Comparison of ENCODE assay signal across 15 mouse cellular contexts in the genomic region with DNA sequence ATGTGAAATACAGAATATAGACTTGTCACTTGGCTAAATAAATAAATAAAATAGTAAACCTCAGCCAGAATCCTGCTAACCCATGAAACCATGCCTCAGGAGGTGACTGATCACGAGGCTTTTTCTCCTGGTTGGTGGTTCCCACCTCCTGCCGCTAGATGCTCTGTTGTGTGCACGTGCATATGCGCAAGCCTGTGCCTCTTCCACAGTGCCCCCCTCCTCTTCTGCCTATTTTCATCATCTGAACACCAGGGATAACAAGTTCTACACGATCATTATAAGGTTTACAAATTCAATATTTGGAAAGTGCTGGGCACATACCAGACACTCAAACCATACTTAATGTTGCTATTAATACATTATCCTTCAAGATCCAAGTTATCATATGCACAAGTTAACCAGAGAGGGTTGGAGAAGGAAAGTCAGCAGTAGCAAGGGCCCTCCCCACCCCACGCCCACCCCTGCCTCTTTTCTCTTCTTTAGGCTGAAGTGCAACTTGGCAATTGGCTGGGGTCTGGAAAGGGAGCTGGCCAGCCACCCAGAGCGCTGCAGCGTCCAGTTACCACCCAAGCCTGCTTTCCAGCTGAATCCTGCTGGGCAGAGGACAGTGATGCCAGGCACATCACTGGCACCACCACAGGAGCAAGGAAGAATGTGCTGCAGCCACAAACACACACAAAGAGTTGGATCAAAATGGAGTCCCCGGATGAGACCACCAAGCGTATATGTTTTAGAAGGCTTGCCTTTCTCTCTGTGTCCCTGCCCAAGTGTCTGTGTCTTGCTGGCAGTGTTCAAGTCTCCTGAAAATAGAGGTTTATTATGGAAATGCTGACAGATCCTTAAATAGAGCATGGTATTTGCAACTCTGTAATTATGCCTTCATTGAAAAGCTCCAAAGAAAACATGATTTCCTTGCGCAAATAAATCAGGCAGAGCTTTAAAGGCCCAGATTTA.
A peak's percentile ranks its signal among the peaks of the same experiment; 100 is the strongest.
DNase-seq lines count a peak whose midpoint lies in the region; ATAC-seq and TF ChIP-seq lines count a peak whose summit lies in the region.
"Had no signal": no experiment of that assay in that cellular context is flagged by ENCODE, and none has a peak within 500 bp of the region (broad histone marks: within the 10 kb centered on the region; RNA-seq: fewer than 3 reads in every experiment).

No protein-coding gene starts in this region.

- ATAC-seq in lung, embryonic 16.5 days (ENCODE audit: low read depth): peak; percentile 83
- ATAC-seq: liver, embryonic 12.5 days; Patski had no signal

- no peak overlapping the region for H3K27ac ChIP-seq in lung, embryonic 16.5 days (ENCODE audit: low read length)
- H3K27ac ChIP-seq: embryonic facial prominence, embryonic 12.5 days; heart, embryonic 10.5 days; liver, embryonic 12.5 days had no signal

- DNase-seq in cerebellum, postnatal 10 days: peak; percentile 49 to 72
- DNase-seq in cerebellum, adult 18-20 months: no peak
- peak; percentile 33 for DNase-seq in gastrocnemius, postnatal 25 days
- no peak for DNase-seq in gastrocnemius, postnatal 36 days
- DNase-seq in lung, adult 2 months: no peak
- peak; percentile 31 for DNase-seq in right cerebral cortex, postnatal 25 days
- no peak for DNase-seq in thymus, adult 18-20 months
- DNase-seq: cerebellum, adult 9-10 months; thymus, postnatal 4 days had no signal

- H3K9me3 ChIP-seq in lung, embryonic 16.5 days (ENCODE audit: control insufficient read depth, low read length): peaks cover 3% of the 10 kb centered on the region; the same call in 1 of the 2 replicates
- H3K9me3 ChIP-seq: embryonic facial prominence, embryonic 12.5 days; heart, embryonic 10.5 days; liver, embryonic 12.5 days had no signal

- no peaks in the 10 kb centered on the region for H3K36me3 ChIP-seq in lung, embryonic 16.5 days (ENCODE audit: control insufficient read depth, insufficient read depth, low read length)
- H3K36me3 ChIP-seq: embryonic facial prominence, embryonic 12.5 days; heart, embryonic 10.5 days; liver, embryonic 12.5 days had no signal

- 55% methylated on average over 11 of the region's 11 CpGs for WGBS in lung, embryonic 16.5 days
- WGBS in lung, adult 2 months: 66% methylated on average over 11 of the region's 11 CpGs

- no peak overlapping the region for H3K9ac ChIP-seq in lung, embryonic 16.5 days (ENCODE audit: low read length)
- H3K9ac ChIP-seq: embryonic facial prominence, embryonic 12.5 days; liver, embryonic 12.5 days had no signal

- no peak overlapping the region for H3K4me3 ChIP-seq in lung, embryonic 16.5 days (ENCODE audit: low read length)
- no peak overlapping the region for H3K4me3 ChIP-seq in lung, adult 2 months (replicated peaks; ENCODE audit: extremely low read depth, low read depth, low read length)
- H3K4me3 ChIP-seq: embryonic facial prominence, embryonic 12.5 days; heart, embryonic 10.5 days; liver, embryonic 12.5 days had no signal

- no peak overlapping the region for H3K4me2 ChIP-seq in lung, embryonic 16.5 days (ENCODE audit: low read depth, low read length)
- H3K4me2 ChIP-seq: embryonic facial prominence, embryonic 12.5 days; liver, embryonic 12.5 days; midbrain, embryonic 11.5 days had no signal

- TF ChIP-seq CTCF in lung, adult 2 months (IDR thresholded peaks at IDR 0.05; ENCODE audit: insufficient read depth, low read length): no peak

- intact Hi-C loops in gastrocnemius, postnatal 36 days (cut with DNase I): no loop called here

- H3K27me3 ChIP-seq in lung, embryonic 16.5 days (ENCODE audit: control insufficient read depth, insufficient read depth, low read depth, low read length): no peaks in the 10 kb centered on the region
- H3K27me3 ChIP-seq: embryonic facial prominence, embryonic 12.5 days; liver, embryonic 12.5 days; Patski had no signal

- peaks cover 2% of the 10 kb centered on the region for H3K4me1 ChIP-seq in lung, embryonic 16.5 days (replicated peaks; ENCODE audit: control insufficient read depth, insufficient read depth, low read length)
- H3K4me1 ChIP-seq in lung, adult 2 months (ENCODE audit: control insufficient read depth, insufficient read depth, low read length): no peaks in the 10 kb centered on the region
- H3K4me1 ChIP-seq: heart, embryonic 10.5 days; liver, embryonic 12.5 days had no signal

- no peak for TF ChIP-seq POLR2A in lung, adult 2 months (IDR thresholded peaks at IDR 0.05; ENCODE audit: borderline replicate concordance, extremely low read depth, low read depth, low read length)

Comparison
In these comparisons a context has a peak if more than half of its experiments do, and no peak if none do; other contexts are left out.
1. DNase-seq: peak in cerebellum, postnatal 10 days (2 of 2), gastrocnemius, postnatal 25 days (single experiment) and right cerebral cortex, postnatal 25 days (single experiment); none in cerebellum, adult 18-20 months (0 of 2), gastrocnemius, postnatal 36 days (0 of 2), lung, adult 2 months (single experiment) and thymus, adult 18-20 months (0 of 2).